Mouse (Mus musculus) macrophage (primary cell): Measurements from ENCODE around the gene Olfr171. TPM values are rescaled to one million over a fixed set of nuclear protein-coding genes. Genes with fewer than 3 reads are reported as not detected.
"Not testable (repeated sequence)": the region's sequence is repeated elsewhere in the genome, so short reads cannot be mapped to it uniquely, and the experiment has no call there.

ENCODE experiments used
- H3K27ac ChIP-seq: fragments of 350-480 bp; formaldehyde crosslinking; 2 replicates; pipeline ENCODE4 v1.9.0; 2021
- H3K36me3 ChIP-seq: fragments of 350-480 bp; formaldehyde crosslinking; 2 replicates; pipeline ENCODE4 v1.9.0; 2021; ENCODE audit errors: inconsistent target
- H3K4me3 ChIP-seq: fragments of 350-480 bp; formaldehyde crosslinking; 2 replicates; pipeline ENCODE4 v1.9.0; 2021; ENCODE audit errors: inconsistent target
- H3K79me2 ChIP-seq: fragments of 350-480 bp; formaldehyde crosslinking; 2 replicates; pipeline ENCODE4 v1.9.0; 2021; ENCODE audit errors: inconsistent target
- WGBS: methylation state at CpG from one replicate; pipeline ENCODE4 v1.1.7; 2026; ENCODE audit warnings: inconsistent platforms; ENCODE audit not compliant: missing documents; 5-methylcytosine and 5-hydroxymethylcytosine counted together
- polyA plus RNA-seq: library from polyadenylated mRNA; stranded (reverse); fragments of 250-400 nt; gene quantifications from 3 replicates; pipeline ENCODE4 v1.2.4, GENCODE M21; 2018; ENCODE audit warnings: inconsistent platforms
- total RNA-seq, 78 experiments: library from RNA; depleted of rRNA; stranded (reverse); fragments of 250-400 nt; gene quantifications; 1 replicate in 9 of 78; 2 replicates in 24 of 78; 3 replicates in 43 of 78; 4 replicates in 2 of 78; pipeline ENCODE4 v1.2.4; 2018; ENCODE audit warnings: inconsistent platforms in 56 of 78

The Olfr171 gene
- total RNA-seq (2018; cell fraction: chromatin; rRNA removed): not detected
- not detected for total RNA-seq (2018; cell fraction: cytosol; rRNA removed)
- not detected for total RNA-seq (2018; cell fraction: nucleus; rRNA removed)
- polyA plus RNA-seq: not detected in 3 replicates

GRCm38 (mm10) chr16:19629816-19630215, at the start of gene Olfr171:
Gene Olfr171, minus strand, starts transcription at chr16:19629916.
- H3K27ac ChIP-seq: no peak within 1 kb of the TSS
- no peaks in the 10 kb centered on the region for H3K36me3 ChIP-seq
- H3K79me2 ChIP-seq: no peaks in the 10 kb centered on the region
- no peak within 1 kb of the TSS for H3K4me3 ChIP-seq
- 100% methylated on average over 1 of the region's 1 CpGs for WGBS

- no peak overlapping the region for H3K27ac ChIP-seq
- H3K4me3 ChIP-seq: no peak overlapping the region
- WGBS: 63% methylated on average over 2 of the region's 2 CpGs
Measured at GRCm38 (mm10) chr16:19670768-19671357, 41.1 kb upstream of the Olfr171 start.

GRCm38 (mm10) chr16:19666312-19666711, 36.6 kb upstream of the Olfr171 start:
- H3K36me3 ChIP-seq: no peaks in the 10 kb centered on the region
- WGBS: 17% methylated on average over 1 of the region's 1 CpGs
- H3K27ac ChIP-seq: no peak overlapping the region
- H3K4me3 ChIP-seq: no peak overlapping the region
- no peaks in the 10 kb centered on the region for H3K79me2 ChIP-seq

More at GRCm38 (mm10) chr16:19670768-19671357, 41.1 kb upstream of the Olfr171 start:
- Histone ChIP-seq H3K79me2 (no peaks in the 10 kb centered on the region), H3K36me3 (no peaks in the 10 kb centered on the region)

GRCm38 (mm10) chr16:19611782-19612181, 17.9 kb downstream of the Olfr171 start, which contains the start of gene Olfr170:
Gene Olfr170, minus strand, starts transcription at chr16:19611882.
- not testable (repeated sequence) for H3K4me3 ChIP-seq, H3K27ac ChIP-seq, H3K36me3 ChIP-seq, H3K79me2 ChIP-seq
- 86% methylated on average over 1 of the region's 2 CpGs for WGBS

- H3K4me3 ChIP-seq: no peak overlapping the region
- WGBS: 11% methylated on average over 2 of the region's 2 CpGs
- no peaks in the 10 kb centered on the region for H3K36me3 ChIP-seq
- H3K79me2 ChIP-seq: no peaks in the 10 kb centered on the region
- no peak overlapping the region for H3K27ac ChIP-seq
Measured at GRCm38 (mm10) chr16:19603166-19603565, 26.6 kb downstream of the Olfr171 start.

Other genes with a start within 250 kb of the Olfr171 start
- not detected in 3 replicates for gene Olfr165, start 206.8 kb downstream of the Olfr171 start, polyA plus RNA-seq
- not detected in 3 replicates for gene Olfr166, start 146.2 kb downstream of the Olfr171 start, polyA plus RNA-seq
- gene Olfr167, start 107.7 kb downstream of the Olfr171 start, polyA plus RNA-seq: not detected in 3 replicates
- gene Olfr168, start 94.4 kb downstream of the Olfr171 start, polyA plus RNA-seq: not detected in 3 replicates
- not detected in 3 replicates for gene Olfr169, start 58.1 kb downstream of the Olfr171 start, polyA plus RNA-seq
- gene Olfr170, start 18.0 kb downstream of the Olfr171 start, polyA plus RNA-seq: not detected in 3 replicates
- gene Lamp3, start 76.5 kb upstream of the Olfr171 start, polyA plus RNA-seq: not detected in 3 replicates
- gene B3gnt5, start 130.3 kb upstream of the Olfr171 start, polyA plus RNA-seq: 0.46 to 1.4 TPM (median 0.54 TPM) in 3 replicates